Mouse (Mus musculus) adrenal gland, adult (tissue): ENCODE data around the gene Mybpc2.

Experiments
- DNase-seq, 2 experiments: peaks; one replicate each; pipeline ENCODE4 v3.0.0; 2022 to 2023; ENCODE audit warnings: low spot score in 1 of 2; ENCODE audit not compliant: inconsistent age in 2 of 2

Mybpc2 gene

GRCm38 (mm10) chr7:44466006-44466887 is 58.2 kb downstream of the Mybpc2 start:
- no peak for DNase-seq

GRCm38 (mm10) chr7:44465111-44465510 is 59.3 kb downstream of the Mybpc2 start, which contains the start of gene Aspdh:
Aspdh (plus strand) TSS chr7:44465391.
- no peak for DNase-seq

DNA sequence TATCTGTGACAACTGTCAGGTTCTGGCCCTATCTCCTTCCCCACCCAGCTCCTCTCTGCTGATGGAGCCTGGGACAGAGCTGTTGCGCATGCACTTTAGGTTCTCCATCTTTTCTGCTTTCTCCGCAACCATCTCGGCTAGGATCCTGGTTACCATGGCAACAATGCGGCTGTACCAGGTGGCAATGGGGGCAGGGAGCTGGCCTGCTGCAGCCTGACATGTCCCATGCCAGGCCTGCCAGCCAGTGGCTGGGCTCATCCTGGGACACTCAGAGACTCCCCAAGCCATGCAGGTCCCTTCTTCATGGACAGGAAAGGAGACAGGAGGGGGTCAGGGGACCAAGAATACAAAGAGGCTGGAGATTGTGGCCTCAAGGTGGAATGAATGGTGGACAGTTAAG is 59.9 kb downstream of the Mybpc2 start:
- no peak for DNase-seq

DNA sequence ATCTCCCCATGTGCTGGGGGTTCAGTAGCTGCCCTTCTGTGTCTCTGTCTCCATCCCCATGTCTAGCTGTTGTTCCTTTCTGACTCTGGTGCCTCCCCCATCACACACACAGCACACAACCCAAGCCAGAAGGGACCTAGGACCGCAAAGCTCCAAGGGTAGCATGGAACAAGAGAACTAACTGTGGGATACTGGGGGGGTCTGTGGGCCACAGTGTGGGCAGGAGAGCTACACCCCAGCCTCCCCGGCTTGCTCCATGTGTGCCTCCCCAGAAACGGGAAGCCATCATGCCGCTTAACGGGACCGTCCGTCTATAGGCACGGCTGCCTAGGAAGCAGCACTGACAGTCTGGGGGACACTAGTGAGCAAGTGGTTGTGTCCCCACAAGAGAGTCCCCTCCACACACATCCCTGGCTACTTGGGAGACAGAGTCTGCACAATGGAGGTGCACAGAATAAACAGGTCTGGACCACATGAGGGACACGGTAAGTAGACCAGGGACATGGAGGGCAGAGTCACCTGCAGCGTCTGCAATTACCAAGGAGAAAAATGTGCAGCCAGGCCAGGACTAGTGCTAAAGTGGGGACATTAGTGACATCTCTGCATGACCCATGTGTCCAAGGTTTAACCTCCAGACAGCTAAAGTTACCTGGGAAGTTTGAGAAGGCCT is 60.8 kb downstream of the Mybpc2 start:
- DNase-seq = no peak

- DNase-seq = no peak
Observed at GRCm38 (mm10) chr7:44463056-44463425, 61.4 kb downstream of the Mybpc2 start.

- no peak for DNase-seq
Observed at GRCm38 (mm10) chr7:44462218-44463055, 62.0 kb downstream of the Mybpc2 start.

- DNase-seq = no peak
Observed at GRCm38 (mm10) chr7:44461503-44462217, 62.8 kb downstream of the Mybpc2 start.

DNA sequence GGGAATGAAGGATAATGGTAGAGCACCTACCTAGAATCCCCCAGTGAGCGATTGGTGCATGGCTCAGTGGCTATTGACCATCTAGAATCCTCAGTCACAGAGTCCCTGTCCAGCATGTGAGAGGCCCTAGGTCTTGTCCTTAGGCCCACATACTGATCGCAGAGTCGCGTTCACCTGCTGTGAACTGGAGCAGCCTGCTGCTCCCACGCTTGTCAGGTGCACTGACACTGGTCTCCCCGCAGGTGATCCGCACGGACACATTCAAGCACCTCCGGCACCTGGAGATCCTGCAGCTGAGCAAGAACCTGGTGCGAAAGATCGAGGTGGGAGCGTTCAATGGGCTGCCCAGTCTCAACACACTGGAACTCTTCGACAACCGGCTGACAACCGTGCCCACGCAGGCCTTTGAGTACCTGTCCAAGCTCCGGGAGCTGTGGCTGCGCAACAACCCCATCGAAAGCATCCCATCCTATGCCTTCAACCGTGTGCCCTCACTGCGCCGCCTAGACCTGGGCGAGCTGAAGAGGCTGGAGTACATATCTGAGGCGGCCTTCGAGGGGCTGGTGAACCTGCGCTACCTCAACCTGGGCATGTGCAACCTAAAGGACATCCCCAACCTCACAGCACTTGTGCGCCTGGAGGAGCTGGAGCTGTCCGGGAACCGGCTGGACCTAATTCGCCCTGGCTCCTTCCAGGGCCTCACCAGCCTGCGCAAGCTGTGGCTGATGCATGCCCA is 63.5 kb downstream of the Mybpc2 start:
- no peak for DNase-seq

GRCm38 (mm10) chr7:44460067-44460466 is 64.4 kb downstream of the Mybpc2 start:
- DNase-seq = no peak

- DNase-seq = no peak
Observed at GRCm38 (mm10) chr7:44456302-44456701, 68.2 kb downstream of the Mybpc2 start.

DNA sequence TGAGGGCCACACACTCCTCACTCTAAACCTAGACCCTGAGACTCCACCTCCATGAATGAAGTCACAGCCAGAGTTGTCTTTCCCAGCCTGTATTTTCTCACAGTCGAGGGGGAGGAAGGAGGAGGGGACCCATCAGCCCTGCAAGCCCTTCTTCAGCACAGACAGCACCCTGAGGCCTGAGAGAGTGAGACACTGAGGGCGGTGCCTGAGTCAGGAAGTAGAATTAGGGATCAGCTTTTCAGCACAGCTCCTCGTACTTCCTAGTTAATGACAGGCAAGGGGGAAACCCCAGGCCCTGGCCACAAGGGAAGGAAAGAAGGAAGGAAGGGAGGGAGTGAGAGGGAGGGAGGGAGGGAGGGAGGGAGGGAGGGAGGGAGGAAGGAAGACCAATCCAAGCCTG is 71.2 kb downstream of the Mybpc2 start:
- DNase-seq = no peak
